In genomic region chr7:90475793-90476312, GRCm38 (mm10) we compare ENCODE assay signal across 8 mouse cellular contexts. TPM values are rescaled to one million over a fixed set of nuclear protein-coding genes. Genes with fewer than 3 reads are reported as not detected.
A peak's percentile ranks its signal among the peaks of the same experiment; 100 is the strongest.
DNase-seq lines count a peak whose midpoint lies in the region; ATAC-seq lines count a peak whose summit lies in the region.

TSS of gene Tmem126b (minus strand) at chr7:90476001.

- H3K27ac ChIP-seq in heart, embryonic 14.5 days (replicated peaks in 1 of 2; ENCODE audit: control insufficient read depth in 1 of 2, insufficient read depth in 1 of 2, low read depth in 2 of 2, low read length in 2 of 2), result peak within 1 kb of the TSS; percentile 63 to 69
- peak within 1 kb of the TSS; percentile 67 for H3K27ac ChIP-seq in liver, embryonic 13.5 days
- H3K27ac ChIP-seq in stomach, embryonic 16.5 days (ENCODE audit: low read length), result peak within 1 kb of the TSS; percentile 67

- DNase-seq in c-Kit-negative CD71-positive TER-119-positive erythroid progenitor cells, embryonic 14.5 days (ENCODE audit: low read depth, low spot score), result peak; percentile 99
- DNase-seq in fibroblast of lung, adult 2 months (ENCODE audit: low read depth), result peak; percentile 99
- peak; percentile 99 for DNase-seq in kidney, postnatal 14 days
- DNase-seq in liver, embryonic 13.5 days, result peak; percentile 100
- DNase-seq in neural tube, embryonic 10.5 days (ENCODE audit: extremely low spot score, low spot score), result peak; percentile 98

- H3K4me1 ChIP-seq in heart, embryonic 14.5 days (ENCODE audit: control insufficient read depth in 2 of 2, insufficient read depth in 2 of 2, low read length in 2 of 2), result peaks cover 0 to 7% of the 10 kb centered on the region in 2 experiments; a peak in 2 of 4 replicates
- H3K4me1 ChIP-seq in liver, embryonic 13.5 days (replicated peaks), result peaks cover 28% of the 10 kb centered on the region
- H3K4me1 ChIP-seq in stomach, embryonic 16.5 days (ENCODE audit: control insufficient read depth, insufficient read depth, low read length), result peaks cover 7% of the 10 kb centered on the region; the same call in 1 of the 2 replicates

- H3K9me3 ChIP-seq in heart, embryonic 14.5 days (ENCODE audit: control insufficient read depth, low read length), result no peaks in the 10 kb centered on the region
- no peaks in the 10 kb centered on the region for H3K9me3 ChIP-seq in liver, embryonic 13.5 days (replicated peaks)
- H3K9me3 ChIP-seq in stomach, embryonic 16.5 days (replicated peaks; ENCODE audit: control insufficient read depth, low read length), result no peaks in the 10 kb centered on the region

- under 1% methylated on average over 36 of the region's 36 CpGs for WGBS in heart, embryonic 14.5 days
- under 1% methylated on average over 36 of the region's 36 CpGs for WGBS in liver, embryonic 13.5 days (ENCODE audit: insufficient replicate concordance)
- WGBS in stomach, embryonic 16.5 days, result under 1% methylated on average over 36 of the region's 36 CpGs

- peak within 1 kb of the TSS; percentile 83 for H3K9ac ChIP-seq in heart, embryonic 14.5 days (ENCODE audit: low read length)
- H3K9ac ChIP-seq in liver, embryonic 13.5 days, result peak within 1 kb of the TSS; percentile 84
- peak within 1 kb of the TSS; percentile 81 for H3K9ac ChIP-seq in stomach, embryonic 16.5 days (ENCODE audit: low read length)

- H3K27me3 ChIP-seq in heart, embryonic 14.5 days (ENCODE audit: control insufficient read depth, insufficient read depth, low read length), result peaks cover 4% of the 10 kb centered on the region; the same call in 1 of the 2 replicates
- peaks cover 12% of the 10 kb centered on the region; the same call in 1 of the 2 replicates for H3K27me3 ChIP-seq in liver, embryonic 13.5 days
- H3K27me3 ChIP-seq in stomach, embryonic 16.5 days (ENCODE audit: control insufficient read depth, insufficient read depth, low read length), result peaks cover 3% of the 10 kb centered on the region

- peak; percentile 96 for ATAC-seq in CD4-positive, CD25-positive, alpha-beta regulatory T cell, adult 4 months
- peak; percentile 100 for ATAC-seq in heart, embryonic 14.5 days (ENCODE audit: insufficient number of reproducible peaks, insufficient read depth, low FRiP score, low read depth)
- ATAC-seq in liver, embryonic 13.5 days (ENCODE audit: low read depth), result peak; percentile 100
- ATAC-seq in stomach, embryonic 16.5 days (ENCODE audit: insufficient read depth, low FRiP score), result peak; percentile 100

- H3K36me3 ChIP-seq in heart, embryonic 14.5 days (ENCODE audit: control insufficient read depth, insufficient read depth, low read length), result peaks cover 7% of the 10 kb centered on the region
- H3K36me3 ChIP-seq in liver, embryonic 13.5 days, result no peaks in the 10 kb centered on the region
- no peaks in the 10 kb centered on the region for H3K36me3 ChIP-seq in stomach, embryonic 16.5 days (ENCODE audit: control insufficient read depth, insufficient read depth, low read length)

- peak within 1 kb of the TSS; percentile 98 for H3K4me2 ChIP-seq in heart, embryonic 14.5 days (ENCODE audit: low read length)
- peak within 1 kb of the TSS; percentile 99 for H3K4me2 ChIP-seq in liver, embryonic 13.5 days
- H3K4me2 ChIP-seq in stomach, embryonic 16.5 days (ENCODE audit: low read depth, low read length), result peak within 1 kb of the TSS; percentile 82

- peak within 1 kb of the TSS; percentile 72 to 80 for H3K4me3 ChIP-seq in heart, embryonic 14.5 days (ENCODE audit: control insufficient read depth in 1 of 2, insufficient read depth in 1 of 2, low read depth in 1 of 2, low read length in 2 of 2)
- peak within 1 kb of the TSS; percentile 73 for H3K4me3 ChIP-seq in liver, embryonic 13.5 days (replicated peaks)
- peak within 1 kb of the TSS; percentile 67 for H3K4me3 ChIP-seq in stomach, embryonic 16.5 days (replicated peaks; ENCODE audit: low read length)

RNA-seq across cellular contexts. Expression of gene Tmem126b, which starts in this region (rescaled TPM):
- polyA plus RNA-seq in CD4-positive, CD25-positive, alpha-beta regulatory T cell, adult 4 months (2017; shearing (Covaris generic)), result 10 to 100 TPM; 40.1 to 42.2 TPM
- 30.6 and 34.1 TPM in 2 replicates for polyA plus RNA-seq in heart, embryonic 14.5 days (2014; fragmentation: Nextera tagmentation; extraction: Ambion mirVana)
- 12.4 and 14.5 TPM in 2 replicates for polyA plus RNA-seq in liver, embryonic 13.5 days (2015; fragmentation: Nextera tagmentation; extraction: Ambion mirVana)
- polyA plus RNA-seq in stomach, embryonic 16.5 days (2015; fragmentation: Nextera tagmentation; extraction: Ambion mirVana), result 32.9 and 34.1 TPM in 2 replicates

Comparison
In these comparisons a context has a peak if more than half of its experiments do, and no peak if none do; other contexts are left out.
1. Peak in every context shown above with its lines: DNase-seq, ATAC-seq, H3K4me3 ChIP-seq and H3K27ac ChIP-seq.